In the genomic region with DNA sequence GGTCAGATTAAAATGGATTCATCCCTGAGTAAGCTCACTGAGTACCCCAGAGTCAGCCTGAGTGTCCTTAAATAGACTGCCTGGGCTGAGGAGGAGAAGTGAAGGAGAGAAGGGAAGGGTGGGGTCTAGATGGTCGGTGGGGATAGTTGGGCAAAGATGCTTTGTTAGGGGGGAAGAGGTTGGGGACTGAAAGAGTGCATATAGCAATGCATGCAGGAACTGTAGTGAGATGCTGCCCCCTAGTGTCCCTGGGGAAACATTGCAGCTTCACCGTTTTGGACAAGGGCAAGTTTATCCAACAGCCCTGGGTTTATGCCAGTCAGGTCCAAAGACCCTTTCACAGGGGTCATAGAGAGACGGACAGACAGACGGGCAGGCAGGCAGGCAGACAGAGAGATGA, we compare ENCODE assay signal across 9 mouse cellular contexts.
A peak's percentile ranks its signal among the peaks of the same experiment; 100 is the strongest.
DNase-seq lines count a peak whose midpoint lies in the region; ATAC-seq and TF ChIP-seq lines count a peak whose summit lies in the region.
"Had no signal": no experiment of that assay in that cellular context is flagged by ENCODE, and none has a peak within 500 bp of the region (broad histone marks: within the 10 kb centered on the region; RNA-seq: fewer than 3 reads in every experiment).

No protein-coding gene starts in this region.

- H3K4me3 ChIP-seq in gastrocnemius, adult 2 months, result no peak overlapping the region
- H3K4me3 ChIP-seq in limb, embryonic 11.5 days (ENCODE audit: low read depth, low read length), result no peak overlapping the region
- H3K4me3 ChIP-seq: heart, embryonic 13.5 days had no signal

- H3K36me3 ChIP-seq in limb, embryonic 11.5 days (ENCODE audit: control insufficient read depth, insufficient read depth, low read length), result no peaks in the 10 kb centered on the region
- H3K36me3 ChIP-seq: heart, embryonic 13.5 days had no signal

- peak; percentile 83 for TF ChIP-seq CTCF in gastrocnemius, adult 2 months (IDR thresholded peaks at IDR 0.05)

- no peaks in the 10 kb centered on the region; the same call in 1 of the 2 replicates for H3K9me3 ChIP-seq in limb, embryonic 11.5 days (ENCODE audit: control insufficient read depth, low read length)

- H3K4me1 ChIP-seq in limb, embryonic 11.5 days (ENCODE audit: control insufficient read depth, insufficient read depth, low read length), result no peaks in the 10 kb centered on the region
- H3K4me1 ChIP-seq: heart, embryonic 13.5 days had no signal

- DNase-seq in gastrocnemius, adult 2 months, result no peak
- no peak for DNase-seq in gastrocnemius, postnatal 36 days
- DNase-seq in right cerebral cortex, adult 2 months (ENCODE audit: low spot score in 2 of 2), result peak; percentile 57 to 70
- DNase-seq in right cerebral cortex, postnatal 25 days, result no peak
- DNase-seq in cerebellum, adult 11 months, result peak; percentile 16
- DNase-seq in forelimb bud, embryonic 11.5 days (ENCODE audit: low read depth, low spot score), result peak; percentile 61
- DNase-seq in limb, embryonic 11.5 days (ENCODE audit: low spot score), result peak; percentile 79
- no peak for DNase-seq in yolk sac, embryonic 10.5 days (ENCODE audit: low spot score)

- no peak overlapping the region for H3K4me2 ChIP-seq in limb, embryonic 11.5 days (ENCODE audit: low read depth, severe bottlenecking)
- H3K4me2 ChIP-seq: heart, embryonic 13.5 days had no signal

- intact Hi-C loops in gastrocnemius, adult 2 months (cut with DNase I), result no loop called here
- intact Hi-C loops in gastrocnemius, postnatal 36 days (cut with DNase I), result no loop called here

- H3K9ac ChIP-seq in limb, embryonic 11.5 days (ENCODE audit: low read length), result no peak overlapping the region
- H3K9ac ChIP-seq: heart, embryonic 13.5 days had no signal

- ATAC-seq in limb, embryonic 11.5 days (ENCODE audit: insufficient number of reproducible peaks, low FRiP score, low TSS enrichment, low read depth), result no peak

- no peaks in the 10 kb centered on the region for H3K27me3 ChIP-seq in limb, embryonic 11.5 days (ENCODE audit: control insufficient read depth, insufficient read depth, low read length)
- H3K27me3 ChIP-seq: heart, embryonic 13.5 days had no signal

- 12% methylated on average over 4 of the region's 4 CpGs for WGBS in limb, embryonic 11.5 days

- no peak overlapping the region for H3K27ac ChIP-seq in gastrocnemius, adult 2 months
- no peak overlapping the region for H3K27ac ChIP-seq in limb, embryonic 11.5 days (replicated peaks; ENCODE audit: low read depth, low read length)
- H3K27ac ChIP-seq: heart, embryonic 13.5 days had no signal

Comparison
In these comparisons a context has a peak if more than half of its experiments do, and no peak if none do; other contexts are left out.
1. DNase-seq: peak in right cerebral cortex, adult 2 months (2 of 2), cerebellum, adult 11 months (single experiment), forelimb bud, embryonic 11.5 days (single experiment) and limb, embryonic 11.5 days (single experiment); none in gastrocnemius, adult 2 months (single experiment), gastrocnemius, postnatal 36 days (0 of 2), right cerebral cortex, postnatal 25 days (single experiment) and yolk sac, embryonic 10.5 days (single experiment).